Mouse (Mus musculus): ENCODE measurements around the gene Blm.

The Blm gene

DNA sequence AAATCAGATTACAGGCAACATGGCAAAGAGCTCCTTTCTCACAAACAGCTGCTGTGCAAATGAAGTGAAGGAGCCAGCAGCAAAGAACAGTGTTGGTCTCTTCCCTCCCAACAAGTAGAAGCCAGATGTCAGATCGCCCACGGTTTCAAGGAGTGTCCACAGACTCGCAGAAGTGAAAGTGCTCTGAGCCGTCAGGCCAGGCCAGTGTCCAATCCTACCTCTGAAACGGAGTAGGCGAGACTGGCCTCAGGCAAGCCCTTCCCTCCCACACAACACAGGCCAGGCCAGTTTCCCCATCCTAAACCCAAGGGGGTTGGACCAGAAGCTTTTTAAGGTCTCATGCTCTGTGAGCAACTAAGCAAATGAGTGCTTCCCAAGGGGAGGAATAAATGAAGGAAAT lies 77.7 kb downstream of the Blm start:
- peak; percentile 21 for DNase-seq

DNA sequence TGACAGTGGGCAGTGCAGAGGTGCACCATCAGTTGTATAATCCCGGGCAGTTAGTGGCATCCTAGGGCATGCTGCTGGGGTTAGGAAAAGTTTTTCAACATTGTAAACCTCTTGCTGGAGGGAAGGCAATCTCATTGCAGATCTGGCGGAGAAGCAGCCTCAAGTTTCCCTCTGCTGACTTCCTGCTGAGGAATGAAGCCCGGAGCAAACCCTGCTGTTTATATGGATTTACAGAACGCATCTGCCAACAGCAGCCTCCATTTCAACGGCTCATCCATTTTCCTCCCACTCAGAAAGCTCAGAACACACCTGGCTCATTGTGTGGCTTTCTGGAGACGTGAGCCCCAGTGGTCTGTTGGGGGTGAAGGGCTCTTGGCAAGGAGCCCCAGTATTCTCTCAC lies 78.6 kb downstream of the Blm start:
- DNase-seq: no peak

DNA sequence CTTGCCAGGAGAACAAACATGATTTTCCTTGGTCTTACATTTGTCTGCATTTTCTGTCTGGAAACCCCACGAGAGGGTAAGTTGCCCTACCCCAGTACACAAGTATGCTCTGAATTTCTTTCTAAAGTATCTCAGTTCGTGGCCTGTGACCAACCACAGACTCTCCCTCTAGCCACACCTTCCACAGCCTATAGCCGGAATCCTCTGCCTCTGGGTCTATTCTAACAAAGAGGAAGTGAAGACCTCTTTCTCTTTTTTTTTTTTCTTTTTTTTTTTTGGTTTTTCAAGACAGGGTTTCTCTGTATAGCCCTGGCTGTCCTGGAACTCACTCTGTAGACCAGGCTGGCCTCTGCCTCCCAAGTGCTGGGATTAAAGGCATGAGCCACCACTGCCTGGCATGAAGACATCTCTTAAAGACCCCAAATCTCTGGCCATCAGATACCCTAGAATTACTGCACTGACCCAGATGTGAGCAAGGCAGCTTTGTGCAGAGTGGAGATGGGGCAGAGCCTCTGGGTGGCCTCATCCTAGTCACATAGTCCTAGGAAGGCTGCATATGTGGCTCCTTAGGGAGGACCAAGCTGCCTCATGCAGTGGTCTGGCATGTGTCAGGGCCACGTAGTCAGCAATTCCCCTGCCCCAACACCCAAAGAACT lies 79.3 kb downstream of the Blm start:
- no peak for DNase-seq

DNA sequence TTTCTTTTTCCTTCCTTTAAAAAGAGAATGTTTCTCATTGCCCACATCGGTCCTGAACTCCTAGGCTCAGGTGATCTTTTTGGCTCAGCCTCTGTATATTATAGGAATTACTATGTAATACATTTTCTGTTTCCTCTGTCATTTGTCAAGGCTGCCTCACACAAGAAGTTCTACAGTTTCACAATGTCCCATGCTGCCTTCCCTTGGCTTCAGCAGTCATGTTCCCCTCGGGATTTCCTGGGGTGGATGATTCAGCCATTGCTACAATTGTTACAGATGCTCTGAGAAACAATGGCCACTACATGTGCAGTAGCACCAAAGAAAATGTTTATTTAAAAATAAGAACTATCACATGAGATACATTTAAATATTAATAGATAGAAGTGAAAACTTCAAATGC lies 80.1 kb downstream of the Blm start:
- DNase-seq: no peak

DNA sequence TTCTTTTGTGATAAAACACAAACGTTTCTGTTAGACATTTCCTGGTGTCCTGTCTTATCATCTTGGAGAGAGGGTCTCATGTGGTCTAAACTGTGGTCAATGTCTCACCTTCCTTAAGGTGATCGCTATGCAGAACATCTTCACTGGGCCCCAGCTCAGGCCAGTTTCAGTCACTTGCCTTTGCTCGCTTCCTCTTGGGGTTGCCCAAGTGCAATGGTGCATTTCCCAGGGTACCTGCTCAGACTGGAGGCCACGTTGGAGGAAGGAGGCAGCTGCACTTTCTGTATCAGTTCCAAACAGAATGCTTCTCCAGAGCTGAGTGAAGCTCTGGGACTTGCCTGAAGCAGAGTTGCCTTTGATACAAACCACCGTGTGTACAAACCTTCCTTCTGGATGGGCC lies 80.9 kb downstream of the Blm start:
- no peak for DNase-seq

DNA sequence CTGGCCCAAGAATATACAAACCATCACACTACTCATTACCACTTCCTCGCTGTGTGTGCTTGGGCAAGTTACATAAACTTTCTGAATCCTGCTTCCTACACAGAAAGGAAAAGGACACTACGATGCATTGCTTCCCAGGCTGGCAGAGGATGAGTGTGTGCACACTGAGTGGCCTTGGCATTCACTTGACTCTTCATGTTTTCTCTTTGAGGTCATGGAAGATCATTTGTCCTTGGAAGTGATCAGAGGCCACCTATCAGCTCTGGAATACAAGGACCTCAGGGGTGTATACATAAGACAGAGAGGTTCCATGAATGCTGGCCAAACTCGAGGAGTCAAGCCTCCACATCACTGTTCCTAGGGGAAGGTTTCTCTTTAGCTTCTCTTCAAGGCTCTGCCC lies 81.8 kb downstream of the Blm start:
- DNase-seq: no peak

DNA sequence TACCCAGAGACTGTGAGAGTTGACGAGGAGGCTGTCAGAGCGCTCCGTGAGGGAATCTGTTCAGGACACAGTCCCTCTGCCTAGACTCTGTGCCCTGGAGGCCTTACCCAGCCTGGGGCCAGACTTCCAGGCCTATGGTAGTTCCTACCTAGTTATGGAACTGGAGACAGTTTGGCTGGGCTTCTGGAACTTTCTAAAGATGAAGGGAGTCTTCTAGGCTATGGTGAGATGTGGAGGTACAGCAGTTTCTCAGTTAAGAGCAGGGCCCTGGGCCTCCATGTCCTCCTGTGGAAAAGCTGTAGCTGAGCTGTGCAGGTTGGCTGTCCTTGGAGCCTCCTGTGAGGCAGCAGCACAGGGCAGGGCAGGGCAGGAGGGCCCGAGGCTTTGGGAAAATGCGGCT lies 82.7 kb downstream of the Blm start:
- no peak for DNase-seq

DNA sequence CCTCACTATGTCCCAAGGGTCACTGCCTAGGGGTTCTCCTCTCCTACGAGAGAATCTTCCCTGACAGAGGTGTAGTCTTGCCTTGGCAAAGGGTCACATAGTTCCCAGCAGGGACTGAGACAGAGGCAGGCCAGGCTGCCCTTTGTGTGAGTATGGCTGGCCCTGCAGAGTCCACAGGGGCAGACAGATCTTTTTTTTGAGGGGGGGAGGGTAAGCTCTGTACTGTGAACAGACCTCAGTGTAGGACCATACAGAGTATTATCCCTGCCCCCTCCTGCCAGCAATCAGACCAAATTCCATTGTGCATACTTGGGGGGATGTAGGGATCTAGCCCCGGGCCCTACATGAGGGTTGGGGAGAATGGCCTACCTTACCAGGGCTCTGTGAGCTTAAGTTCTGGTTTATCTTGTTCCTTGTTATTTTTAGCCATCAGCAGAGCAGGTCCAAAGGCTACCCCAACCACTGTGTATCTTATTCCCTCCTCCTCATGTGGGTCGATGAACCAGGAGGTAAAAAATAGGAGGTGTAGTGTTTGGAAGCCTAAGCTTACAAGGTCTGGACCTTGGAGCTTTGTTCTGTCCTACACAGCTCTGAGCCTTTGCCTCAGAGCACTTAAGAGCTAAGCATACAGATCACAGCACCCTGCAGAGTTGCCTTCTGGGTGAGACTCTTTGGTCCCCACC lies 83.2 kb downstream of the Blm start:
- no peak for DNase-seq

DNA sequence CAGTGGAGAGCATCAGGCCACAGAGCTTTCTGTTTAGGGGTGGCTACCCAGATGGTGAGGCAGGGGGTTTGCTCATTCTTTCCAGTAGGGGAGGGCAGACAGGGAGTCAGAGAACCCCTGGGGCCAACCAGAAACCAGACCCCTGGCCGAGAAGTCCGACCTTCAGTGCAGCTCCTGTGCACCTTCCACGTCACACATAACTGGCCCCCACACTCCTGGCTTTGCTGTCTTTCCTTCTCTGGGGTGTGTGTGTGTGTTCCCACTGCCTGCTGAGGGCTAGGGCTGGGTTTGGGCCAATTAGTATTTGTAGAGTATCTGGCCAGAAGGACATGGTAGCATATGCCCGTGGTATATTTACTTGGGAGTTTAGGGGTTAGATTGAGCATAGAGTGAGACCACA lies 84.6 kb downstream of the Blm start:
- no peak for DNase-seq

DNA sequence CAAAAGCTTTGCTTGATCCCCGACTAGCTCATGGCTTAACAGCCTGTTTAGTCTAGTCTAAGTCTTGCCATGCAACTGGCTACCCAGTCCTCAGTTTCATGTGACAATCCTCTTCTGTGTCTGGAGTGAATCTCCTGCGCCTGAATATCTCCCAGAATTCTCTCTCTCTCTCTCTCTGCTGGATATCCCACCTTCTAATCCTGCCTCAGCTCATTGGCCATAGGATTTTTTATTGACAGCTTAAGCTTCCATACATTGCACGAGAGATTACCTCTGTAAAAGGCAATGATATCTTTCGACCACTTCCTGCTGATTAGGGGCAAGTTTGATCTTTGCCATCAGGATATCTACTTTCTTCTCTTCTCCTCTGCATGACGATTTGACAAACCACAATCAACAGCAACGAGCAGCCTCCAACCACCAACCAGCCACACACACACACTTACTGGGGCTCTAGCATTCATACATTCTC lies 85.3 kb downstream of the Blm start:
- DNase-seq: no peak

DNA sequence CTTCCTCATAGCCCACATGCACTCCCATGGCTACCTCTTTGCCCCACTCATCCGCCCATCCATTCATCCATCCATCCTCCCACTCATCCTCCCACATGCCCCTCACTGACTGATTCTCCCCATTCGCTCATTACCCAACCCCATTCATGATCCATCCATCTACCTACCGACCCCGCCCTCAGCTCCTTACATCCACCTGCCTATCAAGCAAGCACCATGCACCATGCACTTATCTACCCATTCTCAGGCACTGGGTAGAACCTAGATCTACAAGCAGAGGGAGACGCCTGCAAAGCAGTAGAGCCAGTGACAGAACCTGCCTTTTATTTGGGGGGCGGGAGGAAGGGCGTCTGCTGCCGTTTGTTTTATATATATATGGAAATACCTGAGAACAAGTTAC lies 87.6 kb downstream of the Blm start:
- DNase-seq: no peak

DNA sequence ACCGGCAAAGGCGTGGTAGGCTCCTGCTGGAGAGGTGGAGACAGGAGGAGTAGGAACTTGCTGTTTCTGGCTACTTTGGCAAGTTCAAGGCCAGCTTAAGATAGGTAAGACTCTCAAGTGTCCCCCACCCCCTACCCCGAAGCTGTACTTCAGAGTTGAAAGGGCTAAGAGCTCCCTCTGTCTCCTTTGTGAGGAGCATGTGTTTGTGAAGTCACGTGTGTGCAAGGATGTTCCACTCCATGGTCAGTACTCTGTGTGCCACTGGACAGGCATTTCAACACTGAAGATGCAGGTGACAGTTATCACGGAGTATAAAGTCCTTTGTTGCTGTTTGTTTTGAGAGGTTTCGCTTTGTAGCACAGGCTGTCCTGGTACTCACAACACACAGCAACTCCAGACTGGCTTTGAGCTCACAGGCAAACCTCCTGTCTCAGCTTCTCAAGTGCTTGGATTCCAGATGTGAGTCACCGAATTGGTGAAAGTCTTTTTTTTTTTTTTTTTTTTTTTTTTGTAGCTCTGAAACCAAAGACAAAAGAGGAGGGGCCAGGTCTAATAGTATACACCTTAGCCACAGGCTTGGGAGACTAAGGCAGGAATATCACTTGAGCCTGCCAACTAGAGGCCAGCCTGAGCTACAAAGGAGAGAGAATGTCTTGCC lies 88.6 kb downstream of the Blm start:
- DNase-seq: no peak

DNA sequence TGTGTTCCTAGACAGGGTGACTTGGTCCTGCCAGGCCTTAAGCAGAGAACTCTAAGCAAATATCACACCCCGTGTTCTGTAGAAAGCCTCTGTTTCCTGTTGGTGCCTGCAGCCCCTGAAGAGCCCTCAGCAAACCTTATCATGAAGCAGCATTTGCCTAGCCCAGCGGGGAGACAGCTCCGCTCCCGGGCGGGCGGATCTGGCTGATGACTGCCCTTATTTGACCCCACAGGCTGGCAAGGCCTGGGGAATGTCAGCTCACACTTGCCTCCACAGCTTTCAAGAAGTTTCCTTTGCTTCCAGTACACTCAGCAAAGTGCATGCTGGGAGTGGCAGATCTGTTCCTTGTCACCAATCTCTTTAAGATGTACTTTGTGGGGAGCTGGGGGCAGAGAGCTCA lies 89.4 kb downstream of the Blm start:
- no peak for DNase-seq

DNA sequence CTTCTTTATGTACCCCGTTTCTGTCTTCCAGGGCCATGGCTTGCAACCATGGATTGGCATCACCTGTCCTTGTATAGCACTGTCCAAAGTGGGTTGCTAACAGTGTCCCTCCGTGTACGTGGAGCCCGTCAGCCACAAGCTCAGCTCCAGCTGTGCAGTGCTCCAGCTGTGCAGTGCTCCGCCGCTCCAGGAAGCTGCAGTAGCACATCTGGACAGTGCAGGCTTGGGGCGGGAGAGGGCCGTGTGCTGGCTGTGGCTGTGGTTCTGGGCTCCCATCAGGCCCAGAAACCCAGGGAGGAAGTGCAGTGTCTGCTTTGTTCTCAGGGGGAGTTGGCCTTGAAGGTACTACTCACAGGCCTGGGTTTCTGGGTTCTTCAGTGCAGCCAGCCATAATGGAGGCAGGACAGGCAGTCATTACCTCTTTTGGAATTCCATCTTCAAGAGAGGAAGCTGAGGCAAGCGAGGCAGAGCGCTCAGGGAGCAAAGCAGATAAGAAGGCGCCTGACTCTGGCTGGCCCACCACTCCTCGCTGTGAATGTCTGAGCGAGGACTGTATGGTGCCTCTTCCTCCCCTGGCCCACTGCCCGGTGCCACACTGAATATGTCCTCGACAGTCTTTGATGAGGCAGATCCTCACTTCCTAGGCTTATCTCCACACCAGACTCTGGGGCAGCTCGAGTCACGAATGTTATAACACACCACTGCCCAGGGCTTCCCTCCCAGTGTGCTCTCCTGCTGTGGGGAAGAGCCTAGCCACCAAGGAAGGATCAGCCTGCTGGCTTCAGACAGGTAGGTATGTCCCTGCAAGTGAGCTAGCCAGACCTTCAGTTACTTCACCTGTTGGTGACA lies 90.3 kb downstream of the Blm start:
- no peak for DNase-seq

DNA sequence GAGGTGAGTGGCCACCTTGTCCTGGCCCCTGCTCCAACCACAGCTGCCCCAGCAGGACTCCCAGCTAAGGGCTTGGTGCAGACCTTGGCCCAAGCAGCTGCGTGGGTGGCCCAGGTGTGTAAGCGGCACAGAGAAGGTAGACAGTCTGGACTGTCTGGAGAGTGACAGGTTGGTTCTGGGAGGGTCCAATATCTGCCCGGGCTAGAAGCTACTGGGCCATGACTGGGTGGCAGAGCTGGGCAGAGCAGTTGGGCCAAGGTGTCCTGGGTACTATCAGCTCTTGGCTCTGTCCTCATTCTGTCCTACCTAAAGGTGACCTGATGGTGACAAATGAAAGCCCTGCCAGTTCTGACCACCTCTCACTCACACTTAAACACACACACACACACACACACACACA lies 91.8 kb downstream of the Blm start:
- no peak for DNase-seq

DNA sequence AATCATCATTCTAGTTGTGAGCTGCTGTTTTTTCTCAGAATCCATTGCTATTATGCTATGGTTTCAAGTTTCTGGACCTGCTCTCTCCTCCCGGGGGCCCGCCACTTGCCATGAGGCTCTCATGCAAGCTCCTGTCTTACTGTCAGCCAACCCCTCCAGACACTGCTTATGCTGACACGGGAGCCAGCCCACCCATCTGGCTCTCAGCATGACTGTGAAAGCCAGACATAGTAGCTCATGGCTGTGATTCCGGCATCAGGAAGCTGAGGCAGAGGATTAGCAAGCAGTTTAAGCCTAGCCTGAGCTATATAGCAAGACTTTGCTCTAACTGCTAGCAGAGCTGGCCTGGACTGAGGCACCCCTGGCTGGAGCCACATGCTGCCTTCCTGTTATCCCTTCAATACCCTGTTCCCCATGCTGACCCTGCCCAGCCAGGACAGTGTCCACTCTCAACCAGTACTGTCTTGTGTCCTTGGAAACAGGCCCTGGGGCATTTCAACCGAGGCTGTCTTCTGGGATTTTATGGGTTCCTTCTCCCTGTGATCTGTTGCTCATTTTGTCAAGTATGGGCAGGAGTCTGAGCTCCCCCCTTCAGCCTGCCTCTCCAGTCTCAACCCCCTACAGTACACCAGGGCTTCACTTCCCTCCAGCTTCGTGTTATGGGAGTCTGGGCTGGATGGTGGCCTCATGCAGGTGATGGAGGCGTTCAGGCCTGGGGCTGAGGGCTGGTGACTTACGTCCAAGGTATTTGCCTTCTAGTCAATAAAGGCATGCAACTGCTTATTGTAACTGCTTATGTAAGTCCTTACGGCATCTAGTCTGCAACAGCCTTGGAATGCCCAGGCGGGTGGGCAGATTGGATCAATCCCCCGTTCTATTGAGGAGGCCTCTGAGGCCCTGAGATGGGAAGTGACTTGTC lies 92.7 kb downstream of the Blm start:
- DNase-seq: no peak

DNA sequence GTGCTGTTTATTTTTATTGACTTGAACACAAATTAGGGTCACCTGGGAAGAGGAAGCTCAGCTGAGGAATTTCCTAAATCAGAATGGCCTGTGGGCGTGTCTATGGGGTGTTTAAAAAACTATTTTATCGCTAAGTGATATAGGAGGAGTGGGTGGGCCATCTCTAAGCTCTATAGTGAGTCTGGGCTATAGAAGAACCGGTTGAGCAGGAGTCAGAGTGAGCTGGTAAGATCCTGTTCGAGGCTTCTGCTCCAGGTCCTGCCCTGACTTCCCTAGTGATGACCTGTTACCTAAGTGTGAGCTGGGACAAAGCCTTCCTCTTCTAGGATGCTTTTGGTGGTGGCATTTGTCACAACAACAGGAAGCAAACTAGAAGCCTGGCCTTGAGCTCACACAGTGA lies 94.2 kb downstream of the Blm start:
- no peak for DNase-seq

DNA sequence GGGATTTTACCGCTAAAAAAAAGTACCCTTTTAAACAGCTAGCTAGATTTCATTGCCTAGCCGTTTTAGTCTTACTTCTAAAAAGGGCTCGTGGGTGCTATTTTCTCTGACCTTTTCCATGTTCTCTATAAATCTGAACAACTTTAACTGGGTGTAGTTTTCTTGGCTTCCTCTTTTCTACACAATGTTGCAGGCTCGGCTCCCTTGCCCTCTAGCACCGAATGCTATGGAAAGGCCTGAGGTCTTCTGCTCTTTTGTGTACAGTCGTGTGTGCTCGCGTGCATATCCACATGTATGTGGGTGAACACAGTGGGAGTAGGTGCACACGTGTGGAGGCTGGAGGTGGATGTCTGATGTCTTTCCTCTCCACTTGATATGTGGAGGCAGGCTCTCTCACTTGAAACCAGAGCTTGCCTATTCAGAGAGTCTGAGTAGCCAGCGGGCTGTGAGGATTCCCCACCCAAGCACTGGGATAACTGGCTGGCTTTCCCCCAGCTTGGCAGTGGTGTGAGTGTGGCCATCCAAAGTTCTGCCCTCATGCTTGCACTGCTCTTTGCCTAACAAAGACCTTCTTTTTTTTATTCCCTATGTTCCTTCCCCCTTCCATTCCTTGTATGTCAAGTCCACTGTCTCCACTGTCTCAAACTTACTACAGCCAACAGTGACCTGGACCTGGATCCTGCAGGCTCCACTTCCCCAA lies 95.0 kb downstream of the Blm start:
- no peak for DNase-seq

DNA sequence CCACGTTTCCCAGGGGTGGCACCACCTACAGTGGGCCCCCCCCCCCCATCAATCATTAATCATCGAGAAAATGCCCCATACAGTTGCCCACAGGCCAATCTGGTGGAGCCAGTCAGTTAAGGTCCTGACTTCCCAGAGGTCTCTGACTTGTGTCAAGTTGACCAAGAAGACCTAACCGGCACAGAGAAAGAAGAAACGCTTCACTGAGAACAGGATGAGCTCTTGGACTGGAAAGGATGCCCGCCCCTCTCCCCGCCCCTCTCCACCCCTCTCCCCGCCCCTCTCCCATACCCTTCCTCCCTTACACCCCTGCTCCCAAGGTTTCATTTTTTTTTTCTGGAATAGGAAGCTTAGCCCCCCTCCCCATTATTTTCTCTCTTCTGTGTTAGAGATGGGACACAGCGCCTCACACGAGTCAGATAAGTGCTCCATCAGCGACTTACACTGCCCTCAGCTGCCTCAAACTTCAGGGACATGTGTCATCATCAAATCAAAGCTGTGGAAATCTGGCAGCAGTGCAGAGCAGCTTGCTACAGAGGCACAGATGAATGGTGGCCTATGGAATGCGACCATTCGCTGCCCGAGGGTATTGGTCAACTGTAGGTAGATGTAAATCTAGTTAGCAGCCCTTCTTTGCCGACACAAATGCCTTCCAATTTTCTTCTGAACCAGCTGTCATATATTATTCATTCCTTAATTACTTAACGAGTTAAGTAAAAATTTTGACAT lies 95.7 kb downstream of the Blm start:
- DNase-seq: no peak

DNA sequence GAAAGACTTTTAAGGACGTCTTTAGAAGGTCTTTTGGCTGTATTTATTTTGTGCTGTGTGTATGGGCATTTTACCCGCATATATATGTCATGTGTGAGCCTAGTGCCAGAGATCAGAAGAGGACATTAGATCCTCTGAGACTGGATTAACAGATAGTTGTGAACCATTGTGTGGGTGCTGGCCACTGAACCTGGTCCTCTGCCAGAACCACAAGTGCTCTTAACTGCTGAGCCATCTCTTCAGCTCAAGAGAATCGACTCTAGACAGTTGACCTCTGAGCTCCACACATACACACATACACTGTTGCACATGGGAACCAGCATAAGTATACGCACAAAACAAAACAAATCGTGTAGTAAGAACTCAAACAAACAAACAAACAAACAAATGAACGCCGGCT lies 98.3 kb downstream of the Blm start:
- no peak for DNase-seq

DNA sequence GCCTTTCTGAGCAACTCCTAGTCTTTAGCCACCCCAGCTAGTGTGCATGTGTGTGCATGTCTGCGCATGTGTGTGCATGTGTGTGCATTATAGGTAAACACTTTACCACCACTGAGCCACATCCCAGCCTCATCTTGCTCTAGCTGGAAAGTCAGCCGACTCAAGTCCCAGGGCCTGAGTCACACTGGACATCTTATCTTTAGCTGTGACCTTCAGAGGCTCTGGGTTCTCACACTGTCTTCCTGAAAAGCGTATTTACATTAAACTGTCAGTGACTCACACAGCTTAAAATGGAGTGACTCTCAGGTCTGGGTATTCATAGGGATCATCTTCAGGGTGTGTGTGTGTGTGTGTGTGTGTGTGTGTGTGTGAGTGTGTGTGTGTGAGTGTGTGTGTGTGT lies 99.3 kb downstream of the Blm start:
- no peak for DNase-seq
